Mouse (Mus musculus): ENCODE measurements around the gene Hnrnpk.

- TF ChIP-seq CTCF (IDR thresholded peaks at IDR 0.05; ENCODE audit: low read depth) (no peak), EP300 (optimal IDR thresholded peaks at IDR 0.05) (no peak)
These were observed 20.0 kb upstream of the Hnrnpk start for GRCm38 (mm10) chr13:58423061-58423660.

All from stomach, postnatal 0 days (tissue).